Mouse (Mus musculus) ES-E14 (cell line): ENCODE data around the gene 1700020N01Rik. TPM values are rescaled to one million over a fixed set of nuclear protein-coding genes. Genes with fewer than 3 reads are reported as not detected.

Source experiments
- DNase-seq: peaks from one replicate; pipeline ENCODE4 v3.0.0-alpha.2; 2013; ENCODE audit warnings: low read depth, low spot score
- H3K27ac ChIP-seq: 2 replicates; pipeline ENCODE4 v1.5.1; 2012; ENCODE audit warnings: low read depth, mild to moderate bottlenecking, low read length, moderate library complexity, mixed read lengths; ENCODE audit not compliant: poor library complexity, insufficient read depth, severe bottlenecking
- H3K36me3 ChIP-seq: 2 replicates; pipeline ENCODE4 v1.6.1; 2012; ENCODE audit warnings: mild to moderate bottlenecking, low read length, moderate library complexity, mixed read lengths; ENCODE audit not compliant: control insufficient read depth, poor library complexity, insufficient read depth, severe bottlenecking
- H3K4me1 ChIP-seq, 2 experiments: fragments of 150-350 bp in 1 of 2; sonication (generic) in 1 of 2; 2 replicates each; pipeline ENCODE4 v1.6.1; 2012; ENCODE audit warnings: low read length in 2 of 2, mild to moderate bottlenecking in 1 of 2, mixed read lengths in 1 of 2; ENCODE audit not compliant: control insufficient read depth in 2 of 2, insufficient read depth in 2 of 2, poor library complexity in 1 of 2
- H3K4me3 ChIP-seq, 2 experiments: fragments of 150-350 bp in 1 of 2; sonication (generic) in 1 of 2; 2 replicates each; pipeline ENCODE4 v1.5.1; 2012; ENCODE audit warnings: low read length in 2 of 2, low read depth in 1 of 2, mild to moderate bottlenecking in 1 of 2, mixed read lengths in 1 of 2; ENCODE audit not compliant: insufficient read depth in 1 of 2, poor library complexity in 1 of 2, severe bottlenecking in 1 of 2
- H3K9ac ChIP-seq: 2 replicates; pipeline ENCODE4 v1.6.1; 2012; ENCODE audit warnings: low read depth, mild to moderate bottlenecking, low read length, mixed read lengths; ENCODE audit not compliant: poor library complexity, insufficient read depth, severe bottlenecking
- H3K9me3 ChIP-seq: fragments of 150-350 bp; sonication (generic); 2 replicates; pipeline ENCODE4 v1.6.1; 2012; ENCODE audit warnings: low read depth, mild to moderate bottlenecking, low read length; ENCODE audit not compliant: control insufficient read depth, insufficient read depth
- CHD2 ChIP-seq: IDR thresholded peaks from 2 replicates; pipeline ENCODE4 v1.6.1; 2014; ENCODE audit warnings: mild to moderate bottlenecking, low read depth, low read length, inconsistent platforms
- HCFC1 ChIP-seq: IDR thresholded peaks from 2 replicates; pipeline ENCODE4 v1.6.1; 2012; ENCODE audit warnings: low read length, inconsistent platforms, borderline replicate concordance; ENCODE audit not compliant: insufficient read depth
- MAFK ChIP-seq: IDR thresholded peaks from 2 replicates; pipeline ENCODE4 v1.6.1; 2014; ENCODE audit warnings: mild to moderate bottlenecking, low read depth, low read length, inconsistent platforms; ENCODE audit not compliant: insufficient read depth
- ZC3H11A ChIP-seq: IDR thresholded peaks from 2 replicates; pipeline ENCODE4 v1.6.1; 2012; ENCODE audit warnings: low read depth, mild to moderate bottlenecking, inconsistent platforms, low read length, borderline replicate concordance
- ZNF384 ChIP-seq: IDR thresholded peaks from 2 replicates; pipeline ENCODE4 v1.6.1; 2012; ENCODE audit warnings: low read depth, low read length, inconsistent platforms
- in situ Hi-C, 2 experiments: fragments of 600-800 bp; cut with MboI; formaldehyde crosslinking; loops; one replicate each; pipeline ENCODE4 v1.15.1; 2025; ENCODE audit warnings: low sequenced_read_pairs in 2 of 2, inconsistent platforms in 1 of 2; ENCODE audit not compliant: unreplicated experiment in 2 of 2
- total RNA-seq: library from RNA; depleted of rRNA; stranded (reverse); fragments of 300-350 nt; gene quantifications from 2 replicates; pipeline ENCODE4 v1.2.3, GENCODE M21; 2012; rRNA removed

Gene 1700020N01Rik
- total RNA-seq, result 0.37 and 0.54 TPM in 2 replicates

DNA sequence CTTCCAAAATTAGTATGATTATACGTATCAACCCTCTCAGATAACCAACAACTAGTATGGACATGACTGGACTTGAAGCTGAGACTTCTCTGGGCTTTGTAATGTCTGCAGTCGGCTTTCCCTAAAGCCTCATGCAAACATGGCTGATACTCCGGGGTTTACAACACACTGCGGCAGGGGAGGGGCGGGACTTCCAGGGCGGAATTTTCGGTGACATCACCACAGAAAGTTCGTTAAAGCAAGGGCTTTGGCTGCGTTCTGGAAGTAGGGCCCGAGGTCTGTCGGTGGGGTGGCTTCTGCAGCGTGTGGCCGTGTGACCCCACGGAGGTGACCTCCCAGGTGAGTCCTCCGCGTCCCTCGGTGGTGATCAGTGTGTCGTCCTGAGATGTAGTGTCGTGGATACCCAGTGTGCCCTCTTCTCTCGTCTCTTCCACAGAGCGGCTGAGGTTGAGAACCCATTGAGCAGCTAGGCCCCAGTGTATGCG is at the start of gene 1700020N01Rik:
Gene 1700020N01Rik (plus strand): TSS at position 250 of the 485 bp plus-strand sequence.
- Histone ChIP-seq H3K36me3 (no peaks in the 10 kb centered on the region), H3K4me3 (peak within 1 kb of the TSS in 1 of 2 experiments; percentile 25; a peak in 1 of 4 replicates), H3K4me1 (no peaks in the 10 kb centered on the region; a peak in 1 of 4 replicates), H3K27ac (no peak within 1 kb of the TSS), H3K9ac (no peak within 1 kb of the TSS), H3K9me3 (no peaks in the 10 kb centered on the region; the same call in 1 of the 2 replicates)
- TF ChIP-seq MAFK (no peak), CHD2 (no peak), HCFC1 (no peak), ZNF384 (no peak), ZC3H11A (no peak)
- peak; percentile 24 for DNase-seq
- in situ Hi-C loops, result loop anchor here in 1 of 2 experiments (10.0 kb wide), 1 partner anchor 412 kb away; no protein-coding TSS in a partner anchor

DNA sequence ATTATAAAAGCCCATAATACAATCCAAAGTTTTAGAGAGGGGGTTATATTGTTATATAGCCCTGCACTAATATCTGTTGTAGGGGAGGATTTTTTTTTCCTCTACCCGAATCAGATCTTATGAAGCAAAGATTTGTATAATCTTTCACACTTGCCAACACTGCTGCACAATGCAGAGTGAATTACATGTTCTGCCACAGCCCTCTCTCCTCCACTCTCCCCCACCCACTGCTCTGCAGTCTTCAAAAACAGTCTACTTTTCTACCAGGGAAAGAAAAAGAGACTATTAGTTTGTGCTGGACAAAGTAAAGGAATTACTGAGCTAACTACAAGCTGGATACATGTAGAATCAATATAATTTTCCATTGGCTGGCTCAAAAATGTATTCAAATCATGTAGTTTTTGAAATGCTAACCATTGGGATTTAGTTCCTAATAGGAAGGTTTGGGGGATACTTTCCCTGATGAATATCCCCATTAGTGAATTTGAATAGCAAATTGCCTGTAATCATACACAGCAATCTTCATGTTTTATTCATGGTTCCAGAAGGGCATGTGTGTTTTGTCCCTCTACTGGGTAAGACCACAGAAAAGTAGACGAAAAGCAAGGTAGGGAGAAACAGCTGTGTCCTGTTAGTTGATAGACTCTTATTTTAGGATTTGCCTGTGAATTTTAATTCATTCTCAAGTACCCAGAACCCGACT is 49.2 kb upstream of the 1700020N01Rik start:
- H3K9me3 ChIP-seq, result no peaks in the 10 kb centered on the region
- no peak overlapping the region for H3K9ac ChIP-seq
- TF ChIP-seq HCFC1 (no peak), ZNF384 (no peak), MAFK (no peak), ZC3H11A (no peak), CHD2 (no peak)
- H3K27ac ChIP-seq, result no peak overlapping the region
- no peak overlapping the region for H3K4me3 ChIP-seq
- in situ Hi-C loops, result no loop called here
- DNase-seq, result no peak
- no peaks in the 10 kb centered on the region for H3K36me3 ChIP-seq
- 0 out of 4 replicates have a peak, but pooled peaks cover 0 to 3% of the 10 kb centered on the region in 2 experiments for H3K4me1 ChIP-seq

DNA sequence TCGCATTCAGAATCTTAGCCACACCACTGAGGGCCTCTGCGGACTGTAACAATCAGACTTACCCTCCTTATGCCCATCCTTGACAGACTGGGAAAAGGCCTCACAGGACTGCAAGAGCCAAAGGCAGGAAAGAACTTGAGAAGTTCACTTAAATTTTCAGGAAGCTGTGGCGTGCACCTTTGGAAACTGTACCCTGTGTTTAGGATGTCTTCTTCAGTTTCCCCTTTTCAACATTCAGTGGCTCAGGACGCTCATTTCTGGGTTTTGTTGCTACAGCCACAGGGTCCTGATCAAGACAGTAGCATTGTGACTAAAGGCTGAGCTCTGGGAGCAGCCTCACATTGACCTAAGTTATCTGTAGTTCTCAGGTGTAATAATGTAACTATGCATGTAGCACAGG is 48.2 kb upstream of the 1700020N01Rik start:
- Histone ChIP-seq H3K9me3 (no peaks in the 10 kb centered on the region), H3K9ac (no peak overlapping the region), H3K4me3 (no peak overlapping the region), H3K4me1 (0 out of 4 replicates have a peak, but pooled peaks cover 0 to 3% of the 10 kb centered on the region in 2 experiments), H3K36me3 (no peaks in the 10 kb centered on the region), H3K27ac (no peak overlapping the region)
- DNase-seq, result no peak
- TF ChIP-seq HCFC1, result no peak
- no peak for TF ChIP-seq MAFK
- no peak for TF ChIP-seq ZC3H11A
- TF ChIP-seq CHD2, result no peak
- TF ChIP-seq ZNF384, result no peak
- in situ Hi-C loops, result no loop called here

- no peak overlapping the region for H3K27ac ChIP-seq
- no peaks in the 10 kb centered on the region for H3K9me3 ChIP-seq
- no peaks in the 10 kb centered on the region for H3K36me3 ChIP-seq
- 0 out of 4 replicates have a peak, but pooled peaks cover 0 to 3% of the 10 kb centered on the region in 2 experiments for H3K4me1 ChIP-seq
- DNase-seq, result no peak
- no peak overlapping the region for H3K9ac ChIP-seq
- no peak for TF ChIP-seq HCFC1
- no peak for TF ChIP-seq CHD2
- TF ChIP-seq MAFK, result no peak
- TF ChIP-seq ZC3H11A, result no peak
- TF ChIP-seq ZNF384, result no peak
- in situ Hi-C loops, result no loop called here
- no peak overlapping the region for H3K4me3 ChIP-seq
Measured at GRCm38 (mm10) chr10:21545446-21545845, 47.5 kb upstream of the 1700020N01Rik start.
